Comparison of ENCODE assay signal across 11 mouse cellular contexts in the genomic region with DNA sequence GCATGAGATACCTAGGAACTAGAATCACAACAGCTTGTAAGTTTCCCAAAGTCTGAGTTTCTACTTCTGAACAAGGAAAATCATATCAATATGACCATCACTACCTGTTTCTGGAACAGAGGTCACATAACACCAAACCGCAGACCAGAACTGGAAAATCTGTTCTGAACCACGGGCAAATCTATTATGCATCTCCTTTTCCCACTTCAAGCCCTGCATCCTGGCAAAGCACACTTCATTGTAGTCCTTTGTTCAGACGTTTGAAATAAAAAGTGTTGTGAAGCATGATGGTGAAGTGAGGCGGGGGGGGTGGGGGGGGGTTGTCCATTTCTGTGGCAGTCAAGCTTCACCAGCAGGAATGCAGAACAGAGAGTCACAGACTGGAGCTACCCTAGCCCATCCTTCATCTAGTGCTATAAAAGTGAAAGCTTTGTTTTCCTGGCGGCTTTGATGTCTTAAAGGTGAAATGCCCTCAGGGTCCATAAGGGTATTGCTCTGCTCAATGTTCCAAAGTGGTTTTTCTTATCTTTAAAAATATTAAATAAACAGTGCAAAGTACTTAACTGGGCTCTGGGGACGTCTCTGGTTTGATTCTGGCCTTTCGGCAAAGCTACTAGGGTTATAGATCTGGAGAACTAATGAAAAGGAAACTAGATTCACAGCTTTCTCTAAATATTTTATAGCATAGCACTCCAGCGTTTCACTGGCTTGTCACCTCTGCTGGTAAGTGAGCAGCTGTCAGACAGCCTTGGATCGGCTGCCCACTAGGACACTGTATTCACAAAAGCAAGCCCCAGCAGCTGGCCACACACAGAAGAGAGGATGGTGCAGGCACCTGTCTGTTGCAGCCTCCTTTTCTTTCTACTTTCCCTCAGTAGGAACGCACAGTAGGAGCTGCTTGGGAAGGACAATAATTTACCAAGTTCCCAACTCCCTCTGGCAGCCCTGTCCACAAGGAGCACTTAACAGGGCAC.
DNase-seq lines count a peak whose midpoint lies in the region; ATAC-seq and TF ChIP-seq lines count a peak whose summit lies in the region.
"Had no signal": no experiment of that assay in that cellular context is flagged by ENCODE, and none has a peak within 500 bp of the region (broad histone marks: within the 10 kb centered on the region; RNA-seq: fewer than 3 reads in every experiment).

No protein-coding gene starts in this region.

- H3K4me2 ChIP-seq in lung, embryonic 15.5 days: peak overlapping the region; percentile 19
- H3K4me2 ChIP-seq in hindbrain, embryonic 14.5 days (replicated peaks): no peak overlapping the region
- no peak overlapping the region; the same call in 1 of the 2 replicates for H3K4me2 ChIP-seq in midbrain, embryonic 14.5 days (ENCODE audit: low read length)
- no peak overlapping the region for H3K4me2 ChIP-seq in liver, postnatal 0 days (ENCODE audit: low read depth, low read length)
- H3K4me2 ChIP-seq: heart, embryonic 15.5 days; liver, embryonic 15.5 days had no signal

- no peak for TF ChIP-seq CTCF in liver, postnatal 0 days (IDR thresholded peaks at IDR 0.05; ENCODE audit: low read depth)

- no peaks in the 10 kb centered on the region for H3K36me3 ChIP-seq in lung, embryonic 15.5 days
- H3K36me3 ChIP-seq in hindbrain, embryonic 14.5 days (replicated peaks; ENCODE audit: control insufficient read depth, insufficient read depth): no peaks in the 10 kb centered on the region
- H3K36me3 ChIP-seq in midbrain, embryonic 14.5 days (ENCODE audit: control insufficient read depth, insufficient read depth, low read length): no peaks in the 10 kb centered on the region
- no peaks in the 10 kb centered on the region for H3K36me3 ChIP-seq in liver, postnatal 0 days (replicated peaks; ENCODE audit: insufficient read depth, low read length)
- H3K36me3 ChIP-seq: heart, embryonic 15.5 days; liver, embryonic 15.5 days had no signal

- ATAC-seq in lung, embryonic 15.5 days (ENCODE audit: borderline replicate concordance, extremely low read depth, low FRiP score, low TSS enrichment): no peak
- ATAC-seq in hindbrain, embryonic 14.5 days (ENCODE audit: low FRiP score): peak; percentile 71
- ATAC-seq in midbrain, embryonic 14.5 days (ENCODE audit: low FRiP score, low TSS enrichment): peak; percentile 63; the same call in 1 of the 2 replicates
- ATAC-seq in liver, postnatal 0 days: no peak

- H3K4me3 ChIP-seq in lung, embryonic 15.5 days: no peak overlapping the region
- no peak overlapping the region for H3K4me3 ChIP-seq in hindbrain, embryonic 14.5 days (replicated peaks; ENCODE audit: low read length)
- H3K4me3 ChIP-seq in midbrain, embryonic 14.5 days (replicated peaks; ENCODE audit: low read depth, low read length): no peak overlapping the region
- H3K4me3 ChIP-seq in liver, postnatal 0 days (ENCODE audit: low read depth, low read length): no peak overlapping the region
- H3K4me3 ChIP-seq: heart, embryonic 15.5 days; liver, embryonic 15.5 days had no signal

- WGBS in lung, embryonic 15.5 days: 16% methylated on average over 10 of the region's 10 CpGs
- WGBS in hindbrain, embryonic 14.5 days: 30% methylated on average over 10 of the region's 10 CpGs
- 26% methylated on average over 10 of the region's 10 CpGs for WGBS in midbrain, embryonic 14.5 days
- 35% methylated on average over 10 of the region's 10 CpGs for WGBS in liver, postnatal 0 days (ENCODE audit: insufficient replicate concordance)

- no peak overlapping the region for H3K27ac ChIP-seq in lung, embryonic 15.5 days
- no peak overlapping the region for H3K27ac ChIP-seq in hindbrain, embryonic 14.5 days
- no peak overlapping the region; the same call in 1 of the 2 replicates for H3K27ac ChIP-seq in midbrain, embryonic 14.5 days (replicated peaks; ENCODE audit: low read depth, low read length)
- H3K27ac ChIP-seq in liver, postnatal 0 days (ENCODE audit: low read depth): no peak overlapping the region
- H3K27ac ChIP-seq: heart, embryonic 15.5 days; liver, embryonic 15.5 days had no signal

- no peak overlapping the region for H3K9ac ChIP-seq in lung, embryonic 15.5 days
- H3K9ac ChIP-seq in hindbrain, embryonic 14.5 days: no peak overlapping the region
- no peak overlapping the region for H3K9ac ChIP-seq in midbrain, embryonic 14.5 days (replicated peaks; ENCODE audit: low read length)
- H3K9ac ChIP-seq in liver, postnatal 0 days (replicated peaks): no peak overlapping the region
- H3K9ac ChIP-seq: heart, embryonic 15.5 days; liver, embryonic 15.5 days had no signal

- H3K4me1 ChIP-seq in lung, embryonic 15.5 days: no peaks in the 10 kb centered on the region
- peaks cover 6% of the 10 kb centered on the region; the same call in 1 of the 2 replicates for H3K4me1 ChIP-seq in hindbrain, embryonic 14.5 days (replicated peaks; ENCODE audit: control insufficient read depth, insufficient read depth, low read length)
- peaks cover 9% of the 10 kb centered on the region; the same call in 1 of the 2 replicates for H3K4me1 ChIP-seq in midbrain, embryonic 14.5 days (ENCODE audit: control insufficient read depth, insufficient read depth, low read length)
- no peaks in the 10 kb centered on the region for H3K4me1 ChIP-seq in liver, postnatal 0 days (ENCODE audit: insufficient read depth)
- H3K4me1 ChIP-seq: liver, embryonic 15.5 days had no signal

- H3K27me3 ChIP-seq in lung, embryonic 15.5 days: no peaks in the 10 kb centered on the region
- H3K27me3 ChIP-seq in hindbrain, embryonic 14.5 days (ENCODE audit: control insufficient read depth, insufficient read depth, low read length): no peaks in the 10 kb centered on the region
- no peaks in the 10 kb centered on the region for H3K27me3 ChIP-seq in midbrain, embryonic 14.5 days (ENCODE audit: control insufficient read depth, insufficient read depth, low read length)
- no peaks in the 10 kb centered on the region for H3K27me3 ChIP-seq in liver, postnatal 0 days (ENCODE audit: insufficient read depth, low read length)
- H3K27me3 ChIP-seq: heart, embryonic 15.5 days; liver, embryonic 15.5 days had no signal

- no peak for DNase-seq in lung, adult 18-20 months
- peak; percentile 28 for DNase-seq in hindbrain, embryonic 14.5 days (ENCODE audit: low spot score)
- DNase-seq in midbrain, embryonic 14.5 days: peak; percentile 52
- no peak for DNase-seq in liver, postnatal 0 days
- DNase-seq in left cerebral cortex, adult 18-20 months (ENCODE audit: low spot score in 2 of 2): no peak
- DNase-seq in frontal cortex, postnatal 36 days (ENCODE audit: low spot score in 2 of 2): no peak
- DNase-seq: adrenal gland, adult 8-10 months; cerebellum, adult 9-11 months had no signal

- H3K9me3 ChIP-seq in lung, embryonic 15.5 days: no peaks in the 10 kb centered on the region
- H3K9me3 ChIP-seq in hindbrain, embryonic 14.5 days (ENCODE audit: control insufficient read depth, low read length): no peaks in the 10 kb centered on the region
- no peaks in the 10 kb centered on the region for H3K9me3 ChIP-seq in midbrain, embryonic 14.5 days (ENCODE audit: control insufficient read depth, low read length)
- H3K9me3 ChIP-seq in liver, postnatal 0 days (ENCODE audit: low read length): no peaks in the 10 kb centered on the region
- H3K9me3 ChIP-seq: heart, embryonic 15.5 days; liver, embryonic 15.5 days had no signal

- no peak for TF ChIP-seq EP300 in liver, postnatal 0 days (IDR thresholded peaks at IDR 0.05; ENCODE audit: low read depth)

Comparison
In these comparisons a context has a peak if more than half of its experiments do, and no peak if none do; other contexts are left out.
1. ATAC-seq: peak in hindbrain, embryonic 14.5 days (single experiment) and midbrain, embryonic 14.5 days (single experiment); none in lung, embryonic 15.5 days (single experiment) and liver, postnatal 0 days (single experiment).
2. DNase-seq: peak in hindbrain, embryonic 14.5 days (single experiment) and midbrain, embryonic 14.5 days (single experiment); none in lung, adult 18-20 months (0 of 2), liver, postnatal 0 days (single experiment), left cerebral cortex, adult 18-20 months (0 of 2) and frontal cortex, postnatal 36 days (0 of 2).